Mouse (Mus musculus) liver, adult 2 months (tissue): ENCODE measurements around the gene Aif1l.
"Not testable (repeated sequence)": the region's sequence is repeated elsewhere in the genome, so short reads cannot be mapped to it uniquely, and the experiment has no call there.

Experiments
- CTCF ChIP-seq: fragments of 200-500 bp; IDR thresholded peaks from 2 replicates; pipeline ENCODE4 v1.5.1; 2011; ENCODE audit warnings: low read depth, low read length, control low read depth
- POLR2A ChIP-seq: fragments of 200-500 bp; IDR thresholded peaks from 2 replicates; pipeline ENCODE4 v1.6.1; 2011; ENCODE audit warnings: low read length, control low read depth; ENCODE audit not compliant: insufficient read depth; ENCODE audit errors: extremely low read depth

DNA sequence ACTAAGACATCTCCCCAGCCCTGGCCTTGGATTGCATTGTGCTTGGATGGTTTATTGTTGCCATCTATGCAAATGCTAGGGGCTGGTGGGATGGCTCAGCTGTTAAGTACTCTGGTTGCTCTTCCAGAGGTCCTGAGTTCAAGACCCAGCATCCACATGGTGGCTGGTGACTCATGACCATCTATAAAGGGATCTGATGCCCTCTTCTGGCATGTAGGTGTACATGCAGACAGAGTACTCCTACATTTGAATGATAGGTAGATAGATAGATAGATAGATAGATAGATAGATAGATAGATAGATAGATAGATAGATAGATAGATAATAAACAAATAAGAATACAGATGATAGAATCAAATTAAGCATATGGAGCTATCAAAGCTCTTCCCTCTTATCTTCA is 35.7 kb upstream of the Aif1l start:
- not testable (repeated sequence) for TF ChIP-seq CTCF, POLR2A
